Mouse (Mus musculus) MEL (cell line): Measurements from ENCODE around the gene Acacb. TPM values are rescaled to one million over a fixed set of nuclear protein-coding genes. Genes with fewer than 3 reads are reported as not detected.
A peak's percentile ranks its signal among the peaks of the same experiment; 100 is the strongest.

Experiments
- DNase-seq: peaks from one replicate; pipeline ENCODE4 v3.0.0; 2011; ENCODE audit warnings: low read depth, low spot score
- H3K27ac ChIP-seq: 2 replicates; pipeline ENCODE4 v1.5.1; 2012; ENCODE audit warnings: low read depth, mild to moderate bottlenecking, control low read depth, low read length, moderate library complexity; ENCODE audit not compliant: control insufficient read depth
- H3K27me3 ChIP-seq, 2 experiments: fragments of 150-350 bp in 1 of 2; sonication (generic) in 1 of 2; 2 replicates each; pipeline ENCODE4 v1.6.1; 2012; ENCODE audit warnings: low read length in 2 of 2, mild to moderate bottlenecking in 2 of 2, improper control_type of control experiment in 1 of 2, moderate library complexity in 1 of 2; ENCODE audit not compliant: insufficient read depth in 2 of 2, control insufficient read depth in 1 of 2
- H3K36me3 ChIP-seq, 2 experiments: 2 replicates each; pipeline ENCODE4 v1.6.1; 2012 to 2014; ENCODE audit warnings: low read length in 2 of 2, improper control_type of control experiment in 1 of 2, inconsistent platforms in 1 of 2, mild to moderate bottlenecking in 1 of 2; ENCODE audit not compliant: insufficient read depth in 2 of 2, control insufficient read depth in 1 of 2
- H3K4me1 ChIP-seq, 2 experiments: fragments of 150-350 bp in 1 of 2; sonication (generic) in 1 of 2; 2 replicates each; pipeline ENCODE4 v1.6.1; 2012; ENCODE audit warnings: low read length in 2 of 2, improper control_type of control experiment in 1 of 2, mild to moderate bottlenecking in 1 of 2; ENCODE audit not compliant: insufficient read depth in 2 of 2, control insufficient read depth in 1 of 2
- H3K4me3 ChIP-seq, 2 experiments: fragments of 150-350 bp in 1 of 2; sonication (generic) in 1 of 2; 2 replicates each; pipeline ENCODE4 v1.5.1; 2012; ENCODE audit warnings: low read depth in 2 of 2, low read length in 2 of 2, mild to moderate bottlenecking in 2 of 2, moderate library complexity in 2 of 2, control low read depth in 1 of 2, improper control_type of control experiment in 1 of 2; ENCODE audit not compliant: control insufficient read depth in 1 of 2, insufficient read depth in 1 of 2
- H3K79me2 ChIP-seq: 2 replicates; pipeline ENCODE4 v1.6.1; 2012; ENCODE audit warnings: mild to moderate bottlenecking, low read length, moderate library complexity; ENCODE audit not compliant: control insufficient read depth, poor library complexity, insufficient read depth
- H3K9ac ChIP-seq: 2 replicates; pipeline ENCODE4 v1.6.1; 2012; ENCODE audit warnings: low read depth, mild to moderate bottlenecking, control low read depth, low read length, moderate library complexity; ENCODE audit not compliant: control insufficient read depth, poor library complexity, severe bottlenecking
- H3K9me3 ChIP-seq: fragments of 150-350 bp; sonication (generic); replicated peaks from 2 replicates; pipeline ENCODE4 v1.6.1; 2012; ENCODE audit warnings: mild to moderate bottlenecking, low read length, improper control_type of control experiment, moderate library complexity; ENCODE audit not compliant: insufficient read depth
- BHLHE40 ChIP-seq: IDR thresholded peaks from 2 replicates; pipeline ENCODE4 v1.6.1; 2012; ENCODE audit warnings: low read depth, mild to moderate bottlenecking, inconsistent platforms, low read length, improper control_type of control experiment, borderline replicate concordance
- CHD2 ChIP-seq: IDR thresholded peaks from 2 replicates; pipeline ENCODE4 v1.6.1; 2011; ENCODE audit warnings: low read length, improper control_type of control experiment
- CTCF ChIP-seq, 3 experiments: IDR thresholded peaks in 2 of 3; conservative IDR thresholded peaks in 1 of 3; 2 replicates each; pipeline ENCODE4 v1.5.1; 2011 to 2012; ENCODE audit warnings: low read length in 3 of 3, low read depth in 2 of 3, mild to moderate bottlenecking in 2 of 3, improper control_type of control experiment in 1 of 3, inconsistent platforms in 1 of 3, mixed read lengths in 1 of 3, moderate library complexity in 1 of 3; ENCODE audit not compliant: control insufficient read depth in 1 of 3, insufficient read depth in 1 of 3, poor library complexity in 1 of 3, severe bottlenecking in 1 of 3
- GABPA ChIP-seq: IDR thresholded peaks from 2 replicates; pipeline ENCODE4 v1.6.1; 2012; ENCODE audit warnings: low read depth, mild to moderate bottlenecking, inconsistent platforms, low read length, improper control_type of control experiment, moderate library complexity
- GATA1 ChIP-seq: IDR thresholded peaks from 2 replicates; pipeline ENCODE4 v1.6.1; 2011; ENCODE audit warnings: low read depth, low read length, improper control_type of control experiment
- HCFC1 ChIP-seq: IDR thresholded peaks from 2 replicates; pipeline ENCODE4 v1.6.1; 2012; ENCODE audit warnings: low read depth, mild to moderate bottlenecking, inconsistent platforms, low read length, improper control_type of control experiment, moderate library complexity
- JUND ChIP-seq: IDR thresholded peaks from 2 replicates; pipeline ENCODE4 v1.6.1; 2011; ENCODE audit warnings: low read depth, mild to moderate bottlenecking, improper control_type of control experiment, low read length
- KAT2A ChIP-seq: conservative IDR thresholded peaks from 2 replicates; pipeline ENCODE4 v1.6.1; 2012; ENCODE audit warnings: low read depth, low read length, improper control_type of control experiment, inconsistent platforms
- MAFK ChIP-seq: IDR thresholded peaks from 2 replicates; pipeline ENCODE4 v1.6.1; 2011; ENCODE audit warnings: low read depth, mild to moderate bottlenecking, low read length, improper control_type of control experiment, borderline replicate concordance
- MAZ ChIP-seq: IDR thresholded peaks from 2 replicates; pipeline ENCODE4 v1.6.1; 2012; ENCODE audit warnings: low read depth, mild to moderate bottlenecking, inconsistent platforms, low read length, improper control_type of control experiment
- MEF2A ChIP-seq: IDR thresholded peaks from 2 replicates; pipeline ENCODE4 v1.6.1; 2014; ENCODE audit warnings: low read depth, mild to moderate bottlenecking, inconsistent platforms, low read length, improper control_type of control experiment; ENCODE audit not compliant: poor library complexity, insufficient replicate concordance, severe bottlenecking; ENCODE audit errors: extremely low read depth
- MYB ChIP-seq: IDR thresholded peaks from 2 replicates; pipeline ENCODE4 v1.6.1; 2011; ENCODE audit warnings: mild to moderate bottlenecking, low read depth, low read length, improper control_type of control experiment
- NELFE ChIP-seq: IDR thresholded peaks from 2 replicates; pipeline ENCODE4 v1.6.1; 2011; ENCODE audit warnings: low read depth, low read length, improper control_type of control experiment
- ZC3H11A ChIP-seq: IDR thresholded peaks from 2 replicates; pipeline ENCODE4 v1.6.1; 2012; ENCODE audit warnings: low read depth, mild to moderate bottlenecking, inconsistent platforms, low read length, improper control_type of control experiment
- ZMIZ1 ChIP-seq: IDR thresholded peaks from 2 replicates; pipeline ENCODE4 v1.6.1; 2012; ENCODE audit warnings: low read depth, mild to moderate bottlenecking, inconsistent platforms, low read length, improper control_type of control experiment, moderate library complexity
- ZNF384 ChIP-seq: IDR thresholded peaks from 2 replicates; pipeline ENCODE4 v1.6.1; 2012; ENCODE audit warnings: low read depth, mild to moderate bottlenecking, inconsistent platforms, low read length, improper control_type of control experiment
- polyA plus RNA-seq, 2 experiments: library from polyadenylated mRNA; stranded (reverse) in 1 of 2; unstranded in 1 of 2; fragments of >175 nt in 1 of 2; fragments of >200 nt in 1 of 2; gene quantifications; 2 replicates each; pipeline versions ENCODE4 v1.2.1 to v1.2.4; 2012; ENCODE audit warnings: low replicate concordance in 2 of 2, low read depth in 1 of 2; ENCODE audit not compliant: insufficient read length in 2 of 2, insufficient read depth in 1 of 2, missing spikeins in 1 of 2
- total RNA-seq: library from RNA; depleted of rRNA; stranded (reverse); fragments of 300-350 nt; gene quantifications from 2 replicates; pipeline ENCODE4 v1.2.3, GENCODE M21; 2012

The Acacb gene
- total and polyA plus RNA-seq, 3 experiments = 2.0 to 5.3 TPM; not detected in 1

- no peak overlapping the region for H3K4me3 ChIP-seq
- no peaks in the 10 kb centered on the region for H3K27me3 ChIP-seq
- TF ChIP-seq MAZ = no peak
- peak; percentile 43 to 66 (median 54) for TF ChIP-seq CTCF (IDR thresholded peaks at IDR 0.05 in 2 of 3, conservative IDR thresholded peaks at IDR 0.05 in 1 of 3; ENCODE audit: control insufficient read depth in 1 of 3, insufficient read depth in 1 of 3, low read depth in 2 of 3, low read length in 3 of 3, poor library complexity in 1 of 3, severe bottlenecking in 1 of 3)
- TF ChIP-seq, all 39 proteins: peak for 1
- Histone ChIP-seq H3K4me1 (no peaks in the 10 kb centered on the region), H3K9ac (no peak overlapping the region), H3K79me2 (no peaks in the 10 kb centered on the region), H3K27ac (no peak overlapping the region), H3K36me3 (no peaks in the 10 kb centered on the region), H3K9me3 (no peaks in the 10 kb centered on the region)
- DNase-seq = no peak
Observed at GRCm38 (mm10) chr5:114188900-114189464, 42.6 kb downstream of the Acacb start.

- no peak for DNase-seq
- Histone ChIP-seq H3K27me3 (no peaks in the 10 kb centered on the region), H3K36me3 (no peaks in the 10 kb centered on the region), H3K9ac (no peak overlapping the region), H3K27ac (no peak overlapping the region), H3K9me3 (no peaks in the 10 kb centered on the region), H3K4me3 (no peak overlapping the region), H3K79me2 (no peaks in the 10 kb centered on the region), H3K4me1 (no peaks in the 10 kb centered on the region)
- TF ChIP-seq HCFC1 (no peak), MEF2A (no peak), MYB (no peak), ZMIZ1 (no peak), GATA1 (no peak), ZC3H11A (no peak), BHLHE40 (no peak), GABPA (no peak), CHD2 (no peak), KAT2A (no peak), ZNF384 (no peak), JUND (no peak), MAFK (no peak), NELFE (no peak)
Observed at GRCm38 (mm10) chr5:114194161-114194560, 47.8 kb downstream of the Acacb start.
